Comparison of ENCODE assay signal across 24 mouse cellular contexts in genomic region chr10:62932381-62932780, GRCm38 (mm10). TPM values are rescaled to one million over a fixed set of nuclear protein-coding genes. Genes with fewer than 3 reads are reported as not detected.
DNase-seq lines count a peak whose midpoint lies in the region; ATAC-seq and TF ChIP-seq lines count a peak whose summit lies in the region.
"Had no signal": no experiment of that assay in that cellular context is flagged by ENCODE, and none has a peak within 500 bp of the region (broad histone marks: within the 10 kb centered on the region; RNA-seq: fewer than 3 reads in every experiment).

No protein-coding gene starts in this region.

- H3K4me1 ChIP-seq in kidney, postnatal 0 days (replicated peaks; ENCODE audit: insufficient read depth, low read length) = no peaks in the 10 kb centered on the region
- H3K4me1 ChIP-seq in CH12.LX (ENCODE audit: control insufficient read depth in 1 of 2, insufficient read depth in 2 of 2) = no peaks in the 10 kb centered on the region
- no peaks in the 10 kb centered on the region for H3K4me1 ChIP-seq in forebrain, embryonic 14.5 days (ENCODE audit: control insufficient read depth, insufficient read depth, low read length)
- H3K4me1 ChIP-seq: embryonic facial prominence, embryonic 15.5 days; forebrain, embryonic 15.5 days; hindbrain, embryonic 13.5 days; midbrain, embryonic 12.5 days; neural tube, embryonic 12.5 days had no signal

- ATAC-seq in CD4-positive, CD25-positive, alpha-beta regulatory T cell, adult 4 months = no peak
- no peak for ATAC-seq in kidney, postnatal 0 days (replicated peaks; ENCODE audit: low FRiP score, low read depth)
- ATAC-seq in forebrain, embryonic 14.5 days = no peak
- ATAC-seq: forebrain, embryonic 15.5 days; inflammation-experienced regulatory T-cells, adult 6 months had no signal

- no peaks in the 10 kb centered on the region for H3K27me3 ChIP-seq in kidney, postnatal 0 days (ENCODE audit: insufficient read depth, low read length)
- H3K27me3 ChIP-seq in CH12.LX (replicated peaks) = no peaks in the 10 kb centered on the region
- no peaks in the 10 kb centered on the region for H3K27me3 ChIP-seq in forebrain, embryonic 14.5 days (replicated peaks; ENCODE audit: control insufficient read depth, insufficient read depth, low read length)
- H3K27me3 ChIP-seq: embryonic facial prominence, embryonic 15.5 days; forebrain, embryonic 15.5 days; hindbrain, embryonic 13.5 days; midbrain, embryonic 12.5 days; neural tube, embryonic 12.5 days had no signal

- no peak for TF ChIP-seq POLR2A in CH12.LX (IDR thresholded peaks at IDR 0.05; ENCODE audit: low read depth, low read length)

- no peaks in the 10 kb centered on the region for H3K9me3 ChIP-seq in kidney, postnatal 0 days (replicated peaks; ENCODE audit: low read length)
- H3K9me3 ChIP-seq in CH12.LX (replicated peaks; ENCODE audit: low read length) = no peaks in the 10 kb centered on the region
- H3K9me3 ChIP-seq in forebrain, embryonic 14.5 days (replicated peaks; ENCODE audit: control insufficient read depth, low read length) = no peaks in the 10 kb centered on the region
- H3K9me3 ChIP-seq: embryonic facial prominence, embryonic 15.5 days; forebrain, embryonic 15.5 days; hindbrain, embryonic 13.5 days; midbrain, embryonic 12.5 days; neural tube, embryonic 12.5 days had no signal

- in situ Hi-C loops in CH12.LX (cut with MboI; ENCODE audit: low pct_ligation_motif_present, low pct_unique_long_range_greater_than_20kb, low sequenced_read_pairs) = loop anchor here (5.0 kb wide), 1 partner anchor 35 kb away; no protein-coding TSS in a partner anchor

- WGBS in kidney, postnatal 0 days = 91% methylated on average over 1 of the region's 1 CpGs
- 93% methylated on average over 1 of the region's 1 CpGs for WGBS in forebrain, embryonic 14.5 days

- H3K4me3 ChIP-seq in kidney, postnatal 0 days (replicated peaks; ENCODE audit: low read depth, low read length) = no peak overlapping the region
- no peak overlapping the region for H3K4me3 ChIP-seq in CH12.LX (replicated peaks in 1 of 3; ENCODE audit: low read depth in 2 of 3, low read length in 2 of 3, poor library complexity in 1 of 3)
- H3K4me3 ChIP-seq in forebrain, embryonic 14.5 days (ENCODE audit: low read depth, low read length) = no peak overlapping the region
- H3K4me3 ChIP-seq: embryonic facial prominence, embryonic 15.5 days; forebrain, embryonic 15.5 days; hindbrain, embryonic 13.5 days; left cerebral cortex, adult 2 months; midbrain, embryonic 12.5 days; neural tube, embryonic 12.5 days had no signal

- peaks cover 29% of the 10 kb centered on the region for H3K36me3 ChIP-seq in kidney, postnatal 0 days (ENCODE audit: insufficient read depth, low read length)
- H3K36me3 ChIP-seq in CH12.LX (replicated peaks in 1 of 2; ENCODE audit: control insufficient read depth in 1 of 2, insufficient read depth in 1 of 2, low read length in 1 of 2) = peaks cover 27 to 58% of the 10 kb centered on the region in 2 experiments
- peaks cover 58% of the 10 kb centered on the region for H3K36me3 ChIP-seq in forebrain, embryonic 14.5 days (ENCODE audit: control insufficient read depth, insufficient read depth, low read length)

- TF ChIP-seq CTCF in kidney, postnatal 0 days (IDR thresholded peaks at IDR 0.05; ENCODE audit: low read depth) = peak; percentile 11; the same call in 1 of the 2 replicates
- TF ChIP-seq CTCF in CH12.LX (conservative IDR thresholded peaks at IDR 0.05 in 1 of 2, IDR thresholded peaks at IDR 0.05 in 1 of 2; ENCODE audit: low read depth in 2 of 2, low read length in 2 of 2) = peak in 1 of 2 experiments; percentile 38; a peak in 2 of 4 replicates

- H3K27ac ChIP-seq in kidney, postnatal 0 days = no peak overlapping the region
- H3K27ac ChIP-seq in CH12.LX (ENCODE audit: insufficient read depth, low read depth) = no peak overlapping the region
- no peak overlapping the region for H3K27ac ChIP-seq in forebrain, embryonic 14.5 days (ENCODE audit: low read depth, low read length)
- H3K27ac ChIP-seq: embryonic facial prominence, embryonic 15.5 days; forebrain, embryonic 15.5 days; hindbrain, embryonic 13.5 days; left cerebral cortex, adult 2 months; midbrain, embryonic 12.5 days; neural tube, embryonic 12.5 days had no signal

- H3K79me2 ChIP-seq in CH12.LX (replicated peaks; ENCODE audit: control insufficient read depth, extremely low read depth, insufficient read depth, poor library complexity, severe bottlenecking) = no peaks in the 10 kb centered on the region

- H3K9ac ChIP-seq in kidney, postnatal 0 days (ENCODE audit: low read depth, low read length) = no peak overlapping the region
- H3K9ac ChIP-seq in CH12.LX (ENCODE audit: insufficient read depth, low read depth) = no peak overlapping the region
- no peak overlapping the region for H3K9ac ChIP-seq in forebrain, embryonic 14.5 days (ENCODE audit: low read length)
- H3K9ac ChIP-seq: embryonic facial prominence, embryonic 15.5 days; forebrain, embryonic 15.5 days; hindbrain, embryonic 13.5 days; midbrain, embryonic 12.5 days; neural tube, embryonic 12.5 days had no signal

- no peak overlapping the region for H3K4me2 ChIP-seq in kidney, postnatal 0 days (ENCODE audit: low read length)
- H3K4me2 ChIP-seq in CH12.LX (ENCODE audit: insufficient read depth, low read depth, poor library complexity, severe bottlenecking) = no peak overlapping the region
- H3K4me2 ChIP-seq in forebrain, embryonic 14.5 days (ENCODE audit: low read length) = no peak overlapping the region
- H3K4me2 ChIP-seq: embryonic facial prominence, embryonic 15.5 days; forebrain, embryonic 15.5 days; hindbrain, embryonic 13.5 days; midbrain, embryonic 12.5 days; neural tube, embryonic 12.5 days had no signal

- dilution Hi-C loops in CH12.LX (cut with MboI; ENCODE audit: extremely low pct_ligation_motif_present, extremely low pct_unique_long_range_greater_than_20kb, low sequenced_read_pairs) = no loop called here

- peak; percentile 24 for DNase-seq in CD4-positive, CD25-positive, alpha-beta regulatory T cell, adult 2 months (ENCODE audit: low read depth, low spot score)
- no peak for DNase-seq in kidney, postnatal 0 days (ENCODE audit: low spot score)
- DNase-seq in kidney, postnatal 4 days = no peak
- DNase-seq in CH12.LX (ENCODE audit: extremely low read depth) = no peak
- peak; percentile 49 for DNase-seq in ZHBTc4 (ENCODE audit: low read depth, low spot score)
- no peak for DNase-seq in forebrain, embryonic 14.5 days (ENCODE audit: low spot score)
- no peak for DNase-seq in thymus, adult 18-20 months
- DNase-seq: adrenal gland, postnatal 10 days; cerebellum, adult 9-10 months; gastrocnemius, postnatal 14 days; kidney, adult 9 months; kidney, postnatal 36 days; lung, postnatal 10 days; right cerebral cortex, postnatal 14 days; spleen, adult 18-20 months; thymus, postnatal 36 days had no signal

- peak; percentile 4; the same call in 1 of the 2 replicates for TF ChIP-seq RAD21 in CH12.LX (IDR thresholded peaks at IDR 0.05; ENCODE audit: low read depth, low read length)

- no peak for TF ChIP-seq EP300 in CH12.LX (IDR thresholded peaks at IDR 0.05; ENCODE audit: low read length)

TF ChIP-seq in CH12.LX, 34 proteins besides CTCF, POLR2A, EP300 and RAD21:
- TF ChIP-seq ZMIZ1 (IDR thresholded peaks at IDR 0.05; ENCODE audit: low read depth, low read length) (no peak), HCFC1 (IDR thresholded peaks at IDR 0.05; ENCODE audit: low read depth, low read length) (no peak), SMC3 (IDR thresholded peaks at IDR 0.05; ENCODE audit: low read depth, low read length) (0 out of 2 replicates have a peak, but pooled peaks have one; percentile 9), GABPA (IDR thresholded peaks at IDR 0.05; ENCODE audit: insufficient replicate concordance, low read depth, low read length) (no peak)

RNA-seq across cellular contexts. Expression of gene Slc25a16, which starts 11.9 kb away (rescaled TPM):
- polyA plus RNA-seq in CD4-positive, CD25-positive, alpha-beta regulatory T cell, adult 4 months (2017; shearing (Covaris generic)) = 1 to 10 TPM; 2.9 to 3.4 TPM
- polyA plus RNA-seq in kidney, postnatal 0 days (2015; fragmentation: Nextera tagmentation; extraction: Ambion mirVana) = 27.3 and 27.6 TPM in 2 replicates
- total RNA-seq in CH12.LX (2012; rRNA removed) = 9.8 and 12.0 TPM in 2 replicates
- 27.0 TPM in 2 replicates for total RNA-seq in CH12.LX (2014; rRNA removed)
- 12.1 and 16.8 TPM in 2 replicates for polyA plus RNA-seq in CH12.LX (2012; ENCODE audit: insufficient read length, low read depth)
- polyA plus RNA-seq in forebrain, embryonic 14.5 days (2014; fragmentation: Nextera tagmentation; extraction: Ambion mirVana) = 16.7 and 17.1 TPM in 2 replicates

RNA-seq across cellular contexts. Expression of gene Dna2, which starts 14.4 kb away (rescaled TPM):
- 1 to 10 TPM; 2.0 to 3.0 TPM for polyA plus RNA-seq in CD4-positive, CD25-positive, alpha-beta regulatory T cell, adult 4 months (2017; shearing (Covaris generic))
- polyA plus RNA-seq in kidney, postnatal 0 days (2015; fragmentation: Nextera tagmentation; extraction: Ambion mirVana) = 9.0 and 12.7 TPM in 2 replicates
- 31.7 and 38.6 TPM in 2 replicates for total RNA-seq in CH12.LX (2012; rRNA removed)
- 38.6 and 41.2 TPM in 2 replicates for total RNA-seq in CH12.LX (2014; rRNA removed)
- polyA plus RNA-seq in CH12.LX (2012; ENCODE audit: insufficient read length, low read depth) = 33.1 and 33.4 TPM in 2 replicates
- 7.9 and 9.7 TPM in 2 replicates for polyA plus RNA-seq in forebrain, embryonic 14.5 days (2014; fragmentation: Nextera tagmentation; extraction: Ambion mirVana)

RNA-seq across cellular contexts. Expression of gene Tet1, which starts 23.6 kb away (rescaled TPM):
- polyA plus RNA-seq in CD4-positive, CD25-positive, alpha-beta regulatory T cell, adult 4 months (2017; shearing (Covaris generic)) = 1 to 10 TPM; 6.9 to 7.2 TPM
- 17.3 and 18.0 TPM in 2 replicates for polyA plus RNA-seq in kidney, postnatal 0 days (2015; fragmentation: Nextera tagmentation; extraction: Ambion mirVana)
- total RNA-seq in CH12.LX (2012; rRNA removed) (0.50 and 0.55 TPM in 2 replicates), CH12.LX (2014; rRNA removed) (0.23 and 0.31 TPM in 2 replicates)
- polyA plus RNA-seq in CH12.LX (2012; ENCODE audit: insufficient read length, low read depth) = 0.34 and 0.60 TPM in 2 replicates
- 25.0 and 38.1 TPM in 2 replicates for polyA plus RNA-seq in forebrain, embryonic 14.5 days (2014; fragmentation: Nextera tagmentation; extraction: Ambion mirVana)

RNA-seq across cellular contexts. Expression of gene Rufy2, which starts 47.6 kb away (rescaled TPM):
- polyA plus RNA-seq in CD4-positive, CD25-positive, alpha-beta regulatory T cell, adult 4 months (2017; shearing (Covaris generic)) = 10 to 100 TPM; 41.0 to 52.8 TPM
- 20.8 and 21.5 TPM in 2 replicates for polyA plus RNA-seq in kidney, postnatal 0 days (2015; fragmentation: Nextera tagmentation; extraction: Ambion mirVana)
- total RNA-seq in CH12.LX (2012; rRNA removed) (4.9 and 5.6 TPM in 2 replicates), CH12.LX (2014; rRNA removed) (5.8 and 9.0 TPM in 2 replicates)
- 6.8 and 7.1 TPM in 2 replicates for polyA plus RNA-seq in CH12.LX (2012; ENCODE audit: insufficient read length, low read depth)
- polyA plus RNA-seq in forebrain, embryonic 14.5 days (2014; fragmentation: Nextera tagmentation; extraction: Ambion mirVana) = 38.6 and 47.9 TPM in 2 replicates

Comparison
In these comparisons a context has a peak if more than half of its experiments do, and no peak if none do; other contexts are left out.
1. DNase-seq: peak in CD4-positive, CD25-positive, alpha-beta regulatory T cell, adult 2 months (single experiment) and ZHBTc4 (single experiment); none in kidney, postnatal 0 days (single experiment), kidney, postnatal 4 days (0 of 2), CH12.LX (single experiment), forebrain, embryonic 14.5 days (single experiment) and thymus, adult 18-20 months (0 of 2).